19 mouse cellular contexts compared by ENCODE assay signal in the genomic region with DNA sequence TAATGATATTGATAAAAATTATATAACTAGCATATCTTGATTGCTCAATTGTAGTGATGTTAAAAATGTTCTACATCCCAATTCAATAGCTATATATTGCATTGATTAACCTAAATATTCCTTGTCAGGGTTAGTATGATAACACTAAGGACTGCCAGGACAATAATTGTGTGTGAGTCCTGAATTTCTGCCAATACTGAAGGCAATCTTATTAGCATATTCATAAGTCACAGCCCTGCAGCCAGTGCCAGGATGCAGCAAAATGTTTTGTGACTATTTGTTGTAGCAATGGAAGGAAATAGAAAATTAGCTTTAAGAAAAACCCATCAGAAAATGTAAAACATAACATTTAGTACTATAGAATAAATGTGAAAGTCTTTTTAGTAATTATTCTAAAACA. TPM values are rescaled to one million over a fixed set of nuclear protein-coding genes. Genes with fewer than 3 reads are reported as not detected.
DNase-seq lines count a peak whose midpoint lies in the region; ATAC-seq and TF ChIP-seq lines count a peak whose summit lies in the region.
"Had no signal": no experiment of that assay in that cellular context is flagged by ENCODE, and none has a peak within 500 bp of the region (broad histone marks: within the 10 kb centered on the region; RNA-seq: fewer than 3 reads in every experiment).

No protein-coding gene starts in this region.

- no peak overlapping the region for H3K4me3 ChIP-seq in forebrain, embryonic 13.5 days
- no peak overlapping the region for H3K4me3 ChIP-seq in forebrain, postnatal 0 days (ENCODE audit: low read depth, low read length)
- H3K4me3 ChIP-seq in forebrain, embryonic 15.5 days, result no peak overlapping the region
- no peak overlapping the region for H3K4me3 ChIP-seq in forebrain, embryonic 12.5 days (replicated peaks)
- no peak overlapping the region for H3K4me3 ChIP-seq in midbrain, embryonic 14.5 days (replicated peaks; ENCODE audit: low read depth, low read length)
- H3K4me3 ChIP-seq in midbrain, embryonic 11.5 days (ENCODE audit: low read depth, low read length), result no peak overlapping the region
- H3K4me3 ChIP-seq: embryonic facial prominence, embryonic 10.5 days; embryonic facial prominence, embryonic 12.5 days had no signal

- H3K27me3 ChIP-seq in forebrain, embryonic 13.5 days, result no peaks in the 10 kb centered on the region
- no peaks in the 10 kb centered on the region for H3K27me3 ChIP-seq in forebrain, postnatal 0 days (ENCODE audit: insufficient read depth, low read length)
- no peaks in the 10 kb centered on the region for H3K27me3 ChIP-seq in forebrain, embryonic 15.5 days
- H3K27me3 ChIP-seq in forebrain, embryonic 12.5 days, result no peaks in the 10 kb centered on the region
- no peaks in the 10 kb centered on the region for H3K27me3 ChIP-seq in midbrain, embryonic 14.5 days (ENCODE audit: control insufficient read depth, insufficient read depth, low read length)
- no peaks in the 10 kb centered on the region for H3K27me3 ChIP-seq in midbrain, embryonic 11.5 days (ENCODE audit: control insufficient read depth, insufficient read depth, low read length)
- H3K27me3 ChIP-seq: embryonic facial prominence, embryonic 12.5 days had no signal

- no peaks in the 10 kb centered on the region for H3K36me3 ChIP-seq in forebrain, embryonic 13.5 days (ENCODE audit: poor library complexity, severe bottlenecking)
- no peaks in the 10 kb centered on the region for H3K36me3 ChIP-seq in forebrain, postnatal 0 days (ENCODE audit: insufficient read depth)
- no peaks in the 10 kb centered on the region for H3K36me3 ChIP-seq in forebrain, embryonic 15.5 days
- H3K36me3 ChIP-seq in forebrain, embryonic 12.5 days (replicated peaks), result no peaks in the 10 kb centered on the region
- no peaks in the 10 kb centered on the region for H3K36me3 ChIP-seq in midbrain, embryonic 14.5 days (ENCODE audit: control insufficient read depth, insufficient read depth, low read length)
- H3K36me3 ChIP-seq in midbrain, embryonic 11.5 days (ENCODE audit: control insufficient read depth, insufficient read depth, low read length), result no peaks in the 10 kb centered on the region
- H3K36me3 ChIP-seq: embryonic facial prominence, embryonic 10.5 days; embryonic facial prominence, embryonic 12.5 days had no signal

- no peaks in the 10 kb centered on the region for H3K4me1 ChIP-seq in forebrain, embryonic 13.5 days
- H3K4me1 ChIP-seq in forebrain, postnatal 0 days (ENCODE audit: insufficient read depth), result no peaks in the 10 kb centered on the region
- no peaks in the 10 kb centered on the region for H3K4me1 ChIP-seq in forebrain, embryonic 15.5 days
- H3K4me1 ChIP-seq in forebrain, embryonic 12.5 days, result no peaks in the 10 kb centered on the region
- H3K4me1 ChIP-seq in midbrain, embryonic 14.5 days (ENCODE audit: control insufficient read depth, insufficient read depth, low read length), result no peaks in the 10 kb centered on the region
- no peaks in the 10 kb centered on the region for H3K4me1 ChIP-seq in midbrain, embryonic 11.5 days (ENCODE audit: control insufficient read depth, insufficient read depth, low read length)
- H3K4me1 ChIP-seq: embryonic facial prominence, embryonic 10.5 days; embryonic facial prominence, embryonic 12.5 days had no signal

- no peak for TF ChIP-seq CTCF in forebrain, postnatal 0 days (IDR thresholded peaks at IDR 0.05; ENCODE audit: low read depth)

- DNase-seq in forebrain, postnatal 0 days, result no peak
- DNase-seq in midbrain, embryonic 14.5 days, result peak; percentile 55
- no peak for DNase-seq in midbrain, embryonic 11.5 days (ENCODE audit: low spot score, missing footprints)
- DNase-seq in gastrocnemius, adult 8-10 months (ENCODE audit: low spot score in 2 of 2), result no peak
- DNase-seq: adrenal gland, adult 2 months; adrenal gland, postnatal 10 days; adrenal gland, postnatal 25 days; cerebellum, adult 11-12 months; cerebellum, adult 8-10 months; cerebellum, adult 9-11 months; cerebellum, postnatal 25 days had no signal

- H3K9ac ChIP-seq in forebrain, embryonic 13.5 days, result no peak overlapping the region
- no peak overlapping the region for H3K9ac ChIP-seq in forebrain, postnatal 0 days
- no peak overlapping the region for H3K9ac ChIP-seq in forebrain, embryonic 15.5 days (replicated peaks)
- H3K9ac ChIP-seq in forebrain, embryonic 12.5 days, result no peak overlapping the region
- no peak overlapping the region for H3K9ac ChIP-seq in midbrain, embryonic 14.5 days (replicated peaks; ENCODE audit: low read length)
- no peak overlapping the region for H3K9ac ChIP-seq in midbrain, embryonic 11.5 days (ENCODE audit: low read length)
- H3K9ac ChIP-seq: embryonic facial prominence, embryonic 12.5 days had no signal

- no peaks in the 10 kb centered on the region for H3K9me3 ChIP-seq in forebrain, embryonic 13.5 days (replicated peaks)
- H3K9me3 ChIP-seq in forebrain, postnatal 0 days (ENCODE audit: low read length), result no peaks in the 10 kb centered on the region
- no peaks in the 10 kb centered on the region for H3K9me3 ChIP-seq in forebrain, embryonic 15.5 days
- no peaks in the 10 kb centered on the region for H3K9me3 ChIP-seq in forebrain, embryonic 12.5 days
- H3K9me3 ChIP-seq in midbrain, embryonic 14.5 days (ENCODE audit: control insufficient read depth, low read length), result no peaks in the 10 kb centered on the region
- no peaks in the 10 kb centered on the region for H3K9me3 ChIP-seq in midbrain, embryonic 11.5 days (ENCODE audit: control insufficient read depth, low read length)
- H3K9me3 ChIP-seq: embryonic facial prominence, embryonic 10.5 days; embryonic facial prominence, embryonic 12.5 days had no signal

- no peak overlapping the region for H3K27ac ChIP-seq in forebrain, embryonic 13.5 days
- H3K27ac ChIP-seq in forebrain, postnatal 0 days (ENCODE audit: low read depth, low read length), result no peak overlapping the region
- H3K27ac ChIP-seq in forebrain, embryonic 15.5 days (replicated peaks), result no peak overlapping the region
- H3K27ac ChIP-seq in forebrain, embryonic 12.5 days, result no peak overlapping the region
- no peak overlapping the region for H3K27ac ChIP-seq in midbrain, embryonic 14.5 days (replicated peaks; ENCODE audit: low read depth, low read length)
- no peak overlapping the region for H3K27ac ChIP-seq in midbrain, embryonic 11.5 days (ENCODE audit: low read depth, low read length)
- H3K27ac ChIP-seq: embryonic facial prominence, embryonic 10.5 days; embryonic facial prominence, embryonic 12.5 days had no signal

- no peak overlapping the region for H3K4me2 ChIP-seq in forebrain, embryonic 13.5 days
- H3K4me2 ChIP-seq in forebrain, postnatal 0 days (ENCODE audit: low read depth), result no peak overlapping the region
- no peak overlapping the region for H3K4me2 ChIP-seq in forebrain, embryonic 15.5 days (replicated peaks)
- H3K4me2 ChIP-seq in forebrain, embryonic 12.5 days, result no peak overlapping the region
- no peak overlapping the region for H3K4me2 ChIP-seq in midbrain, embryonic 14.5 days (ENCODE audit: low read length)
- H3K4me2 ChIP-seq in midbrain, embryonic 11.5 days, result no peak overlapping the region
- H3K4me2 ChIP-seq: embryonic facial prominence, embryonic 12.5 days had no signal

- 0 out of 2 replicates have a peak, but pooled peaks have one; percentile 41 for ATAC-seq in forebrain, embryonic 13.5 days
- no peak for ATAC-seq in forebrain, postnatal 0 days
- ATAC-seq in forebrain, embryonic 15.5 days (replicated peaks), result 0 out of 2 replicates have a peak, but pooled peaks have one; percentile 43
- ATAC-seq in forebrain, embryonic 12.5 days (ENCODE audit: low FRiP score), result no peak
- no peak for ATAC-seq in midbrain, embryonic 14.5 days (ENCODE audit: low FRiP score, low TSS enrichment)
- no peak for ATAC-seq in midbrain, embryonic 11.5 days (ENCODE audit: low FRiP score)

RNA-seq across cellular contexts. Expression of gene Slitrk1, which starts 49.3 kb away (rescaled TPM):
- 14.0 and 14.5 TPM in 2 replicates for polyA plus RNA-seq in forebrain, embryonic 13.5 days (2015; fragmentation: Nextera tagmentation; extraction: Ambion mirVana)
- total RNA-seq in forebrain, postnatal 0 days (2014; rRNA removed), result 25.3 and 29.8 TPM in 2 replicates
- 16.7 and 21.4 TPM in 2 replicates for polyA plus RNA-seq in forebrain, postnatal 0 days (2015; fragmentation: Nextera tagmentation; extraction: Ambion mirVana)
- polyA plus RNA-seq in forebrain, embryonic 15.5 days (2015; fragmentation: Nextera tagmentation; extraction: Ambion mirVana), result 19.4 and 22.7 TPM in 2 replicates
- 12.1 and 13.4 TPM in 2 replicates for polyA plus RNA-seq in forebrain, embryonic 12.5 days (2016; fragmentation: Nextera tagmentation; extraction: Ambion mirVana)
- 19.5 and 27.3 TPM in 2 replicates for polyA plus RNA-seq in midbrain, embryonic 14.5 days (2014; fragmentation: Nextera tagmentation; extraction: Ambion mirVana)
- 6.5 and 6.6 TPM in 2 replicates for polyA plus RNA-seq in midbrain, embryonic 11.5 days (2014; fragmentation: Nextera tagmentation; extraction: Ambion mirVana)
- total RNA-seq in gastrocnemius, adult 8-10 months (2022), result under 1 TPM in 2 of 4 experiments, not detected in 2; 0.05 TPM
- total RNA-seq: ES-E14, MEL had no signal
- polyA plus RNA-seq: C2C12 had no signal

Comparison
In these comparisons a context has a peak if more than half of its experiments do, and no peak if none do; other contexts are left out.
1. ATAC-seq: peak in forebrain, embryonic 13.5 days (single experiment) and forebrain, embryonic 15.5 days (single experiment); none in forebrain, postnatal 0 days (single experiment), forebrain, embryonic 12.5 days (single experiment), midbrain, embryonic 14.5 days (single experiment) and midbrain, embryonic 11.5 days (single experiment).